Mouse (Mus musculus) neural tube, embryonic 11.5 days (tissue): Measurements from ENCODE around the gene Slc6a5. TPM values are rescaled to one million over a fixed set of nuclear protein-coding genes. Genes with fewer than 3 reads are reported as not detected.

Experiments used
- ATAC-seq: fragments of 200-750 bp; cut with Nextera tagmentation; 2 replicates; pipeline ENCODE4 v1.8.0; 2017; ENCODE audit warnings: moderate number of reproducible peaks, mild to moderate bottlenecking, moderate TSS enrichment, moderate library complexity; ENCODE audit not compliant: insufficient read depth, low FRiP score, low TSS enrichment
- DNase-seq: peaks from one replicate; pipeline ENCODE4 v3.0.0-alpha.2; 2015; ENCODE audit warnings: low spot score
- H3K27ac ChIP-seq: fragments of 300-500 bp; sonication (generic); 2 replicates; pipeline ENCODE4 v1.5.1; 2014; ENCODE audit warnings: low read depth, mild to moderate bottlenecking, low read length
- H3K27me3 ChIP-seq: fragments of 300-500 bp; sonication (generic); 2 replicates; pipeline ENCODE4 v1.6.1; 2014; ENCODE audit warnings: mild to moderate bottlenecking, low read length, mixed read lengths; ENCODE audit not compliant: control insufficient read depth, insufficient read depth
- H3K36me3 ChIP-seq: fragments of 300-500 bp; sonication (generic); 2 replicates; pipeline ENCODE4 v1.6.1; 2014; ENCODE audit warnings: mild to moderate bottlenecking, low read length, moderate library complexity, mixed read lengths; ENCODE audit not compliant: control insufficient read depth, insufficient read depth
- H3K4me1 ChIP-seq: fragments of 300-500 bp; sonication (generic); 2 replicates; pipeline ENCODE4 v1.6.1; 2014; ENCODE audit warnings: low read length, mixed read lengths; ENCODE audit not compliant: control insufficient read depth, insufficient read depth
- H3K4me2 ChIP-seq: fragments of 300-500 bp; sonication (generic); 2 replicates; pipeline ENCODE4 v1.6.1; 2014; ENCODE audit warnings: low read depth, mild to moderate bottlenecking, moderate library complexity
- H3K4me3 ChIP-seq: fragments of 300-500 bp; sonication (generic); 2 replicates; pipeline ENCODE4 v1.5.1; 2014; ENCODE audit warnings: low read depth, low read length
- H3K9ac ChIP-seq: fragments of 300-500 bp; sonication (generic); 2 replicates; pipeline ENCODE4 v1.6.1; 2014; ENCODE audit warnings: mild to moderate bottlenecking, low read length
- H3K9me3 ChIP-seq: fragments of 300-500 bp; sonication (generic); 2 replicates; pipeline ENCODE4 v1.6.1; 2016; ENCODE audit warnings: low read length; ENCODE audit not compliant: control insufficient read depth
- WGBS: fragments of 180-500 bp; shearing (Covaris S2); extraction: QIAGEN DNeasy Blood & Tissue Kit; methylation state at CpG from one replicate; pipeline ENCODE4 v1.1.7; 2014; 5-methylcytosine and 5-hydroxymethylcytosine counted together
- polyA plus RNA-seq: library from polyadenylated mRNA; unstranded; fragments of >200 nt; fragmentation: Nextera tagmentation; extraction: Ambion mirVana; gene quantifications from 2 replicates; pipeline ENCODE4 v1.2.1, GENCODE M21; 2014

Slc6a5 gene
- polyA plus RNA-seq: 3.7 and 4.4 TPM in 2 replicates

- no peaks in the 10 kb centered on the region for H3K36me3 ChIP-seq
- under 1% methylated on average over 15 of the region's 15 CpGs for WGBS
- peak; percentile 42 for DNase-seq
- H3K4me3 ChIP-seq: peak within 1 kb of the TSS; percentile 25; the same call in 1 of the 2 replicates
- H3K4me2 ChIP-seq: peak within 1 kb of the TSS; percentile 15; the same call in 1 of the 2 replicates
- peak within 1 kb of the TSS; percentile 42; the same call in 1 of the 2 replicates for H3K9ac ChIP-seq
- no peaks in the 10 kb centered on the region for H3K4me1 ChIP-seq
- no peaks in the 10 kb centered on the region for H3K9me3 ChIP-seq
- peak within 1 kb of the TSS; percentile 65 for H3K27ac ChIP-seq
- no peak for ATAC-seq
- H3K27me3 ChIP-seq: peaks cover 98% of the 10 kb centered on the region
These were observed at the start of gene Slc6a5 for GRCm38 (mm10) chr7:49909850-49910249. TSS of gene Slc6a5 (plus strand) at chr7:49910146.

GRCm38 (mm10) chr7:49861196-49861595, 48.8 kb upstream of the Slc6a5 start:
- Histone ChIP-seq H3K9me3 (no peaks in the 10 kb centered on the region), H3K4me1 (no peaks in the 10 kb centered on the region), H3K4me2 (no peak overlapping the region), H3K9ac (no peak overlapping the region), H3K4me3 (no peak overlapping the region), H3K27me3 (no peaks in the 10 kb centered on the region), H3K36me3 (peaks cover 2% of the 10 kb centered on the region), H3K27ac (no peak overlapping the region)
- ATAC-seq (no peak), DNase-seq (no peak)
- 94% methylated on average over 2 of the region's 2 CpGs for WGBS

- WGBS: 71% methylated on average over 3 of the region's 3 CpGs
These were observed 46.2 kb upstream of the Slc6a5 start for GRCm38 (mm10) chr7:49863753-49864152.

GRCm38 (mm10) chr7:49869656-49870055, 40.3 kb upstream of the Slc6a5 start:
- H3K4me1 ChIP-seq: no peaks in the 10 kb centered on the region
- H3K27me3 ChIP-seq: no peaks in the 10 kb centered on the region
- no peak overlapping the region for H3K27ac ChIP-seq
- no peaks in the 10 kb centered on the region for H3K9me3 ChIP-seq
- H3K4me2 ChIP-seq: no peak overlapping the region
- DNase-seq (no peak), ATAC-seq (no peak)
- no peak overlapping the region for H3K4me3 ChIP-seq
- 81% methylated on average over 5 of the region's 5 CpGs for WGBS
- H3K9ac ChIP-seq: no peak overlapping the region
- no peaks in the 10 kb centered on the region for H3K36me3 ChIP-seq

More at GRCm38 (mm10) chr7:49863753-49864152, 46.2 kb upstream of the Slc6a5 start:
- Histone ChIP-seq H3K36me3 (no peaks in the 10 kb centered on the region), H3K9ac (no peak overlapping the region), H3K27me3 (no peaks in the 10 kb centered on the region), H3K9me3 (no peaks in the 10 kb centered on the region), H3K4me1 (no peaks in the 10 kb centered on the region), H3K27ac (no peak overlapping the region), H3K4me3 (no peak overlapping the region), H3K4me2 (no peak overlapping the region)
- DNase-seq (no peak), ATAC-seq (no peak)

- H3K4me3 ChIP-seq: no peak overlapping the region
- H3K4me1 ChIP-seq: no peaks in the 10 kb centered on the region
- no peak overlapping the region for H3K9ac ChIP-seq
- no peaks in the 10 kb centered on the region for H3K27me3 ChIP-seq
- DNase-seq (no peak), ATAC-seq (no peak)
- H3K4me2 ChIP-seq: no peak overlapping the region
- no peak overlapping the region for H3K27ac ChIP-seq
- H3K9me3 ChIP-seq: no peaks in the 10 kb centered on the region
- 72% methylated on average over 3 of the region's 3 CpGs for WGBS
- no peaks in the 10 kb centered on the region for H3K36me3 ChIP-seq
These were observed 39.7 kb upstream of the Slc6a5 start for GRCm38 (mm10) chr7:49870276-49870675.

- DNase-seq (no peak), ATAC-seq (no peak)
- H3K36me3 ChIP-seq: no peaks in the 10 kb centered on the region
- no peak overlapping the region for H3K4me2 ChIP-seq
- no peak overlapping the region for H3K27ac ChIP-seq
- H3K9me3 ChIP-seq: no peaks in the 10 kb centered on the region
- no peaks in the 10 kb centered on the region for H3K4me1 ChIP-seq
- no peak overlapping the region for H3K4me3 ChIP-seq
- WGBS: 88% methylated on average over 5 of the region's 5 CpGs
- no peaks in the 10 kb centered on the region for H3K27me3 ChIP-seq
- H3K9ac ChIP-seq: no peak overlapping the region
These were observed 32.6 kb upstream of the Slc6a5 start for GRCm38 (mm10) chr7:49877307-49877706.

GRCm38 (mm10) chr7:49879051-49879450, 30.9 kb upstream of the Slc6a5 start:
- H3K9ac ChIP-seq: no peak overlapping the region
- DNase-seq (no peak), ATAC-seq (no peak)
- no peak overlapping the region for H3K4me3 ChIP-seq
- no peak overlapping the region for H3K27ac ChIP-seq
- no peaks in the 10 kb centered on the region for H3K9me3 ChIP-seq
- no peaks in the 10 kb centered on the region for H3K27me3 ChIP-seq
- no peaks in the 10 kb centered on the region for H3K4me1 ChIP-seq
- 84% methylated on average over 13 of the region's 13 CpGs for WGBS
- no peaks in the 10 kb centered on the region for H3K36me3 ChIP-seq
- H3K4me2 ChIP-seq: no peak overlapping the region

GRCm38 (mm10) chr7:49879998-49880707, 29.8 kb upstream of the Slc6a5 start:
- no peak overlapping the region for H3K4me3 ChIP-seq
- no peak overlapping the region for H3K27ac ChIP-seq
- DNase-seq: no peak
- WGBS: 78% methylated on average over 8 of the region's 8 CpGs
- ATAC-seq: no peak
- no peaks in the 10 kb centered on the region for H3K4me1 ChIP-seq
- no peaks in the 10 kb centered on the region for H3K36me3 ChIP-seq
- H3K9ac ChIP-seq: no peak overlapping the region
- H3K9me3 ChIP-seq: no peaks in the 10 kb centered on the region
- H3K4me2 ChIP-seq: no peak overlapping the region
- H3K27me3 ChIP-seq: no peaks in the 10 kb centered on the region

- no peaks in the 10 kb centered on the region for H3K9me3 ChIP-seq
- H3K4me1 ChIP-seq: no peaks in the 10 kb centered on the region
- H3K4me2 ChIP-seq: no peak overlapping the region
- H3K9ac ChIP-seq: no peak overlapping the region
- H3K27ac ChIP-seq: no peak overlapping the region
- ATAC-seq: no peak
- DNase-seq: no peak
- no peak overlapping the region for H3K4me3 ChIP-seq
- no peaks in the 10 kb centered on the region for H3K36me3 ChIP-seq
- H3K27me3 ChIP-seq: no peaks in the 10 kb centered on the region
- WGBS: 50% methylated on average over 4 of the region's 4 CpGs
These were observed 27.7 kb upstream of the Slc6a5 start for GRCm38 (mm10) chr7:49882288-49882687.
